Mouse (Mus musculus) lung, postnatal 25 days (tissue): ENCODE results near the gene Cfap54.

Experiments
- DNase-seq: peaks from one replicate; pipeline ENCODE4 v3.0.0; 2022; ENCODE audit warnings: low spot score

Cfap54 gene

GRCm38 (mm10) chr10:92730339-92730738 is 351.1 kb downstream of the Cfap54 start:
- DNase-seq, result no peak

GRCm38 (mm10) chr10:92728723-92729122 is 352.7 kb downstream of the Cfap54 start:
- no peak for DNase-seq
